Mouse (Mus musculus) liver, postnatal 0 days (tissue): ENCODE data around the gene Inpp5a. TPM values are rescaled to one million over a fixed set of nuclear protein-coding genes. Genes with fewer than 3 reads are reported as not detected.

Source experiments
- ATAC-seq: fragments of 200-750 bp; cut with Nextera tagmentation; 2 replicates; pipeline ENCODE4 v1.8.0; 2017; ENCODE audit warnings: mild to moderate bottlenecking, moderate library complexity
- DNase-seq: peaks from one replicate; pipeline ENCODE4 v3.0.0-alpha.2; 2016
- H3K27ac ChIP-seq: fragments of 300-500 bp; sonication (generic); 2 replicates; pipeline ENCODE4 v1.5.1; 2014; ENCODE audit warnings: antibody characterized with exemption, moderate library complexity, mild to moderate bottlenecking, low read depth
- H3K27me3 ChIP-seq: fragments of 300-500 bp; sonication (generic); 2 replicates; pipeline ENCODE4 v1.6.1; 2014; ENCODE audit warnings: low read length, control low read depth, mixed read lengths; ENCODE audit not compliant: insufficient read depth
- H3K36me3 ChIP-seq: fragments of 300-500 bp; sonication (generic); replicated peaks from 2 replicates; pipeline ENCODE4 v1.6.1; 2014; ENCODE audit warnings: mild to moderate bottlenecking, control low read depth, low read length, moderate library complexity, mixed read lengths; ENCODE audit not compliant: insufficient read depth
- H3K4me1 ChIP-seq: fragments of 300-500 bp; sonication (generic); 2 replicates; pipeline ENCODE4 v1.6.1; 2014; ENCODE audit warnings: antibody characterized with exemption, mild to moderate bottlenecking, control low read depth; ENCODE audit not compliant: insufficient read depth
- H3K4me2 ChIP-seq: fragments of 300-500 bp; sonication (generic); 2 replicates; pipeline ENCODE4 v1.6.1; 2014; ENCODE audit warnings: low read depth, mild to moderate bottlenecking, low read length, moderate library complexity, mixed read lengths
- H3K4me3 ChIP-seq: fragments of 300-500 bp; sonication (generic); 2 replicates; pipeline ENCODE4 v1.5.1; 2014; ENCODE audit warnings: low read depth, low read length
- H3K9ac ChIP-seq: fragments of 300-500 bp; sonication (generic); replicated peaks from 2 replicates; pipeline ENCODE4 v1.6.1; 2014; ENCODE audit warnings: mild to moderate bottlenecking, moderate library complexity
- H3K9me3 ChIP-seq: fragments of 300-500 bp; sonication (generic); 2 replicates; pipeline ENCODE4 v1.6.1; 2016; ENCODE audit warnings: mild to moderate bottlenecking, control low read depth, low read length, mixed read lengths
- CTCF ChIP-seq: sonication (generic); IDR thresholded peaks from 2 replicates; pipeline ENCODE4 v1.5.1; 2016; ENCODE audit warnings: antibody characterized with exemption, low read depth
- EP300 ChIP-seq: IDR thresholded peaks from 2 replicates; pipeline ENCODE4 v1.6.1; 2016; ENCODE audit warnings: antibody characterized with exemption, low read depth, mild to moderate bottlenecking
- WGBS: fragments of 180-500 bp; shearing (Covaris S2); extraction: QIAGEN DNeasy Blood & Tissue Kit; methylation state at CpG from one replicate; pipeline ENCODE4 v1.1.7; 2014; ENCODE audit not compliant: insufficient replicate concordance; 5-methylcytosine and 5-hydroxymethylcytosine counted together
- polyA plus RNA-seq: library from polyadenylated mRNA; unstranded; fragments of >200 nt; fragmentation: Nextera tagmentation; extraction: Ambion mirVana; gene quantifications from 2 replicates; pipeline ENCODE4 v1.2.1, GENCODE M21; 2015

The Inpp5a gene
- polyA plus RNA-seq, 1 experiment from 2014 or later = 6.0 TPM

- no peak overlapping the region for H3K4me2 ChIP-seq
- WGBS = 69% methylated on average over 4 of the region's 4 CpGs
- TF ChIP-seq CTCF (no peak), EP300 (no peak)
These were observed 174.5 kb downstream of the Inpp5a start for GRCm38 (mm10) chr7:139563425-139563824.

DNA sequence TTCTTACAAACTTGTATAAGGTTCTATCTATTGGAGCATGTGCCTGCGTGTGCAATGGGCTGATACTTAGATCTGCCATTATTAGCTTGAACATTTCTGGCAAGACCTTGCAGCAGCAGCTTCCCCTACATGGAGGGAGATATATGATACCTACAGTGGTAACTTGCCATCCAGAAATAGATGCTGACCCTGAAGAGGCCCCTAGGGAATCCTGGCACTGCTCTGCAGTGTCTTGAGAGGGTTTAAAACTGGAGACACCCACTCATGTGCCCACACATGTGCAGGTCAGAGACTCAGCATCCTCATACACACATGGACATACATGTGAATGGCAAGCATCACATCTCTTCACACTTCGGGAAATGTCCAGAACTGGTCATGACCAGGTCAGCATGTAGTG is 175.3 kb downstream of the Inpp5a start:
- Histone ChIP-seq H3K9me3 (no peaks in the 10 kb centered on the region), H3K4me2 (no peak overlapping the region), H3K4me3 (no peak overlapping the region), H3K4me1 (no peaks in the 10 kb centered on the region), H3K9ac (no peak overlapping the region), H3K27ac (no peak overlapping the region), H3K36me3 (peaks cover 3% of the 10 kb centered on the region), H3K27me3 (no peaks in the 10 kb centered on the region)
- no peak for ATAC-seq
- no peak for DNase-seq
- WGBS = 80% methylated on average over 2 of the region's 2 CpGs
- no peak for TF ChIP-seq EP300
- TF ChIP-seq CTCF = no peak

More at GRCm38 (mm10) chr7:139563425-139563824, 174.5 kb downstream of the Inpp5a start:
- no peak for ATAC-seq
- peaks cover 3% of the 10 kb centered on the region for H3K36me3 ChIP-seq
- H3K4me1 ChIP-seq = no peaks in the 10 kb centered on the region
- no peak overlapping the region for H3K9ac ChIP-seq
- DNase-seq = no peak
- no peak overlapping the region for H3K27ac ChIP-seq
- H3K27me3 ChIP-seq = no peaks in the 10 kb centered on the region
- no peaks in the 10 kb centered on the region for H3K9me3 ChIP-seq
- H3K4me3 ChIP-seq = no peak overlapping the region

- no peak for TF ChIP-seq EP300
- Histone ChIP-seq H3K9ac (no peak overlapping the region), H3K27me3 (no peaks in the 10 kb centered on the region), H3K4me3 (no peak overlapping the region), H3K9me3 (no peaks in the 10 kb centered on the region), H3K27ac (no peak overlapping the region), H3K4me2 (no peak overlapping the region), H3K36me3 (no peaks in the 10 kb centered on the region; the same call in none of the 2 replicates), H3K4me1 (no peaks in the 10 kb centered on the region)
- WGBS = 59% methylated on average over 6 of the region's 6 CpGs
- no peak for ATAC-seq
- DNase-seq = no peak
These were observed 177.1 kb downstream of the Inpp5a start for GRCm38 (mm10) chr7:139565998-139566397.

DNA sequence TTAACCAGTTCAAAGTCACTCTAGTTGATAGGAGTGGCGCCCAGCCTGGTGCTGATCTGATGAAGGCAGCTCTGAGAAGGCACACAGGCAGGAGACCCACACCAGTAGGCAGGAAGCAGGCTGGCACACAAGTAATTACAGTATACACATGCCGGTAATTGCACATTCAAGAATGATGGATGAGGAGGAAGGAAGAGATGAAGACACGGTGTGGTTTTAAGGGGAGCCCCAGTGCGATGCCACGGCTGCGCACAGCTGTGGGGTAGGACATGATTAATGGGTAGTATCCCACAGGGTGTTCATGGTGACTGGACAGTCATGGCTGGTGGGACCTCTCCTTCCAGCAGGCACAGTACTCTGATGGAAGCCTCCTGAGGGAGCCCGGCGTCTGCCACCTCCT is 177.6 kb downstream of the Inpp5a start:
- no peak overlapping the region for H3K27ac ChIP-seq
- no peaks in the 10 kb centered on the region; the same call in none of the 2 replicates for H3K36me3 ChIP-seq
- WGBS = 36% methylated on average over 8 of the region's 8 CpGs
- no peak overlapping the region for H3K4me3 ChIP-seq
- no peak overlapping the region for H3K9ac ChIP-seq
- no peak for TF ChIP-seq CTCF
- no peaks in the 10 kb centered on the region for H3K4me1 ChIP-seq
- no peaks in the 10 kb centered on the region for H3K27me3 ChIP-seq
- H3K4me2 ChIP-seq = no peak overlapping the region
- no peak for ATAC-seq
- DNase-seq = no peak
- no peaks in the 10 kb centered on the region for H3K9me3 ChIP-seq

DNA sequence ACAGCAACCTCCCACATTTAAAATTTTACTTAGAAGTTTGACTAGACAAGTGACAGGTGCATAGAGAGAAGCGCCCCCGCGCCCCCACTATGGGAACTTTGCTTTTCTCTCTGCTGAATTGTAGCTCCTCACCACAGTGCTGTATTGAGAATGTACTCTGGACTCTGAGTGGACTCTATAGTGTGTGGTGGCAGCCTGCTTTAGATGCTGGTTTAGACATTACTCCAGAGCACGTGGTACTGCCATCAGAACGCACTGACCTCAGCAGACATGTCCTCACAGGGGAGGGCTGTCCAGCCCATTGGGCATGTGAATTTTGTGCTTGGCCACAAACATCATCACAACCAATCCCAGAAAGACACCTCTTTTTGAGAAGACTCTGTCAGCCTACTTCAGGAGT is 181.9 kb downstream of the Inpp5a start:
- H3K9me3 ChIP-seq = no peaks in the 10 kb centered on the region
- H3K27me3 ChIP-seq = no peaks in the 10 kb centered on the region
- TF ChIP-seq CTCF (no peak), EP300 (no peak)
- DNase-seq (no peak), ATAC-seq (no peak; the same call in 1 of the 2 replicates)
- no peaks in the 10 kb centered on the region for H3K4me1 ChIP-seq
- 0 out of 2 replicates have a peak, but pooled peaks cover 7% of the 10 kb centered on the region for H3K36me3 ChIP-seq
- no peak overlapping the region for H3K4me2 ChIP-seq
- H3K9ac ChIP-seq = no peak overlapping the region
- H3K4me3 ChIP-seq = no peak overlapping the region
- 84% methylated on average over 5 of the region's 5 CpGs for WGBS
- H3K27ac ChIP-seq = no peak overlapping the region

GRCm38 (mm10) chr7:139572665-139573064 is 183.8 kb downstream of the Inpp5a start:
- DNase-seq (no peak), ATAC-seq (no peak)
- Histone ChIP-seq H3K9me3 (no peaks in the 10 kb centered on the region), H3K27ac (no peak overlapping the region), H3K4me2 (no peak overlapping the region), H3K27me3 (no peaks in the 10 kb centered on the region), H3K36me3 (0 out of 2 replicates have a peak, but pooled peaks cover 10% of the 10 kb centered on the region), H3K4me1 (no peaks in the 10 kb centered on the region), H3K9ac (no peak overlapping the region), H3K4me3 (no peak overlapping the region)
- 54% methylated on average over 3 of the region's 3 CpGs for WGBS
- TF ChIP-seq CTCF (no peak), EP300 (no peak)

- Histone ChIP-seq H3K4me3 (no peak overlapping the region), H3K27ac (no peak overlapping the region), H3K4me1 (no peaks in the 10 kb centered on the region; the same call in 1 of the 2 replicates), H3K36me3 (0 out of 2 replicates have a peak, but pooled peaks cover 10% of the 10 kb centered on the region), H3K4me2 (no peak overlapping the region), H3K9me3 (no peaks in the 10 kb centered on the region), H3K27me3 (peaks cover 20% of the 10 kb centered on the region), H3K9ac (no peak overlapping the region)
- no peak for ATAC-seq
- WGBS = 74% methylated on average over 16 of the region's 16 CpGs
- TF ChIP-seq EP300 (no peak), CTCF (no peak)
- no peak for DNase-seq
These were observed 187.3 kb downstream of the Inpp5a start for GRCm38 (mm10) chr7:139576064-139576686.
